Mouse (Mus musculus) splenic B cell, adult 2 months (primary cell): ENCODE results near the gene Rap1gap.

Source experiments
- DNase-seq: peaks from one replicate; pipeline ENCODE4 v3.0.0-alpha.2; 2011; ENCODE audit warnings: low read depth, low spot score
- H3K27me3 ChIP-seq: 2 replicates; pipeline ENCODE4 v1.6.1; 2012; ENCODE audit warnings: mild to moderate bottlenecking, low read length, moderate library complexity, mixed read lengths; ENCODE audit not compliant: control insufficient read depth, poor library complexity, insufficient read depth, severe bottlenecking
- H3K36me3 ChIP-seq: 2 replicates; pipeline ENCODE4 v1.6.1; 2012; ENCODE audit warnings: mild to moderate bottlenecking, low read length, moderate library complexity, mixed read lengths; ENCODE audit not compliant: control insufficient read depth, poor library complexity, insufficient read depth, severe bottlenecking

Rap1gap gene

DNA sequence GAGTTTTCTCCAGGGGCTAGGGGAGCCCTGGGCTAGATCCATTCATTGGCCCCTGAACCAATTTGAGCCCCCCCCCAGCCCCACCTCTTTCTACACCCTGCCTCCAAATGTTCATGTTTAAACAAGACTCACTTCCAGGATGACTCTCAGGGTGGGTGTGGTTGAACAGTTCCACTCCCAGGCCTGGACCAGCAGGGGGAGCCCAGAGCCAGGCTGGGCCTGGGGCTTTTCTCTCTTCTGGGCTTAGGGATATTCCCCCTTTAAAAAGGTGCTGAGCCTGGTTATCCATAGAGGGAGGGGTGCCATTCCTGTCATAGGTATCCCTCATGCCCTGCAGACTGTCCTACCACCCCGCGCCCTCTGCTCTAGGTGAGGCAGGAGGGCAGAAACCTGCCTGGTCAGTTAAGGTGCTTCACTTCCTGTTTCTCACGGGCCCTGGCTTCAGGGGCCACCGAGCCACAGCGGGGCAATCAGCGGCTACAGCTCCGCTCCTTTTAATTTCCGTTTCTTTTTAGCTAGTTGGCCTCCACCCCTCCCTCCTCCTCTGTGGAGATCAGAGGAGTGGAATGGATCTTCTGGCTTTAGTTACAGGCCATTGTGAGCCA, 49.6 kb downstream of the Rap1gap start:
- peak; percentile 51 for DNase-seq
- Histone ChIP-seq H3K27me3 (no peaks in the 10 kb centered on the region), H3K36me3 (no peaks in the 10 kb centered on the region)

DNA sequence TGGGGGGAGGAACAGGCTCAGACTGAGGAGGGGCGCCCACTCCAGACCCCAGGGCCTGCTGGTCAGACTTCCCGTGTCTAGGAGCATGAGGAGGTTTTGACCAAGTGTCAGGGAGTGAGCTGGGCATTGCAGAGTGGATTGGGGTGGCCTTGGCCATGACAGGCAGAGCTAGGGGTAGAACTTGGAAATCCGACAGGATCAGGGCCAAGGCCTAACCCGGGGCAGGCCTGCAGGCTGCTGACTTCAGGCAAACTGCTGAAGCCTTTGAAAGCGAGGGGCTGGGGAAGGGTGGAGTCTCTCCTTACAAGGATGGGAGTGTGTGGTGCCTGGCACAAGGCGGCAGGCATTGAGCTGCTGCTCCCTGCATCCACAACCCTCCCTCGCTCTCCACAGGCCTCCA, 52.5 kb downstream of the Rap1gap start:
- no peak for DNase-seq

DNA sequence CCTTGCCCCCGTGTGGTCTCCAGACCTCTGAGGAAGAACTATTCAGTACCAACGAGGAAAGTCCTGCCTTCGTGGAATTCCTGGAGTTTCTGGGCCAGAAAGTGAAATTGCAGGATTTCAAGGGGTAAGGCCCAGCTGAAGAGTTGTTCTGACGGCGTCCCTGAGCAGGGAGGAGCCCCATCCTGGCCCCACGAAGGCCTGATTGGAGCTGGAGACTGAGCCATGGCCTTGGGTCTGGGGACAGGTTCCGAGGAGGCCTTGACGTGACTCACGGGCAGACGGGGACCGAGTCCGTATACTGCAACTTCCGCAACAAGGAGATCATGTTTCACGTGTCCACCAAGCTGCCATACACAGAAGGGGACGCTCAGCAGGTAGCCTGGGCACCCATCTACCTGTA, 53.1 kb downstream of the Rap1gap start:
- no peak for DNase-seq
- Histone ChIP-seq H3K27me3 (no peaks in the 10 kb centered on the region), H3K36me3 (no peaks in the 10 kb centered on the region)

More for the DNA sequence above, 52.5 kb downstream of the Rap1gap start:
- Histone ChIP-seq H3K36me3 (no peaks in the 10 kb centered on the region), H3K27me3 (no peaks in the 10 kb centered on the region)

DNA sequence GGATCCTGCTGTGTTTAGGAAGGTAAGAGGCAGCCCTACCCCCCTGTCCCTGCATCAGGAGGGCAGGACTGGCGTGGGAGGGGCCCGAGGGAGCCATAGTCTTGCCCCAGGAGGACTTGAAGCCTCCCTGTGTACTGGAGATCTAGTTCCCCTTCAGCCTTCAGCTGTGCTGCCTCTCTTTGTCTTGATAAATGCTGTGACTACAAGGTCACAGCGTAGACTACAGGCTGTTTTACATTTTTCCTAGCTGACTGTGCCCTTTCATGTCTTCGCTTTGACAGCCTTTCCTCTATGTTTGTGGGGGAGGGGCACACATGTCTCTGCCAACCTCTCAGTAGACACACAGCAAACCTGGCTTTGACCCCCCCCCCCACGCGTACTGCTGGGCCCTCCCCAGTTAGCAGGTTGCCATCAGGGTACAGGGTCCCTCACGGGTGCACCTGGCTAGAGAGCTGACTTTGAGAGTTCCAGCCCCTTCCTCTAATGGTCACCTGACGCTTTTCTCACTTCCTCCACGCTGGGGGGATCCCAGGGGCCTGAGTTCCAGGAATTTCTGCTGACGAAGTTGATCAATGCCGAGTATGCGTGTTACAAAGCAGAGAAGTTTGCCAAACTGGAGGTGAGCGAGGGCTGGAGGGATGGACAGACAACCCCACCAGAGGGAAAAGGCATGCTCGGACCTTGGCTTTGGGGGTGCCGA, 55.0 kb downstream of the Rap1gap start:
- peak; percentile 43 for DNase-seq
- H3K27me3 ChIP-seq: no peaks in the 10 kb centered on the region
- H3K36me3 ChIP-seq: no peaks in the 10 kb centered on the region

DNA sequence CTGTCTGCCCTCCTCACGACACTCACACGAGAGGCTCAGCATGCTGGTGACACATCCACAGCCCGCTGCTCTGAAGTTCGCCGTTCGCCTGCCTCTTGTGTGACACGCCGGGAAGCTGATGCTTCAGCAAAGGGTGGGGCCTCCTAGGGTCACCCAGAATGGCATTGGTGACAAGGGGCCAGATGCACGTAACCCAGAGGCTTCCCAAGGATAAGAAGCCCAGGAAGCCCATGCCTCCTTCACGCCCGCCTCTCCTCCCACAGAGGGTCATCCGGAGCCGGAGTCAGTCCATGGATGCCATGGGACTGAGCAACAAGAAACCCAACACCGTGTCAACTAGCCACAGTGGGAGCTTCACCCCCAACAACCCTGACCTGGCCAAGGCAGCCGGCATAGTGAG, 57.0 kb downstream of the Rap1gap start:
- Histone ChIP-seq H3K36me3 (no peaks in the 10 kb centered on the region), H3K27me3 (no peaks in the 10 kb centered on the region)
- no peak for DNase-seq

DNA sequence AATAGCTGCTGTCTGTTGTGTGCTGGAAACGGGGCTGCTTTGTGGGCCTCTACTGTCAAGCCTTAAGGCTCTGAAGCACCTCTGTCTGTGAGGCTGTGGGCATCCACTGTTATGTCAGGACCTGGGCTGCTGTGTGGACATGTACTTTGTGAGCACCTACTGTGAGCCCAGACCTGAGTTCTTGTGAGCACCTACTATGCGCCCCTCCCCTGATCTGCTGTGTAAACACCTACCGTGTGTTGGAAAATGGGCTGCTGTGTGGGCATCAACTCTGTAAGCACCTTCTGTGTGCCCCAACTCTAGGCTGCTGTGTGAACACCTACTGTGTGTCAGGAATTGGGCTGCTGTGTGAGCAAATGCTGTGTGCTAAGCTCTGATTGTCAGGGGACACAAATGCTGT, 57.7 kb downstream of the Rap1gap start:
- DNase-seq: no peak
- H3K36me3 ChIP-seq: no peaks in the 10 kb centered on the region
- H3K27me3 ChIP-seq: no peaks in the 10 kb centered on the region

DNA sequence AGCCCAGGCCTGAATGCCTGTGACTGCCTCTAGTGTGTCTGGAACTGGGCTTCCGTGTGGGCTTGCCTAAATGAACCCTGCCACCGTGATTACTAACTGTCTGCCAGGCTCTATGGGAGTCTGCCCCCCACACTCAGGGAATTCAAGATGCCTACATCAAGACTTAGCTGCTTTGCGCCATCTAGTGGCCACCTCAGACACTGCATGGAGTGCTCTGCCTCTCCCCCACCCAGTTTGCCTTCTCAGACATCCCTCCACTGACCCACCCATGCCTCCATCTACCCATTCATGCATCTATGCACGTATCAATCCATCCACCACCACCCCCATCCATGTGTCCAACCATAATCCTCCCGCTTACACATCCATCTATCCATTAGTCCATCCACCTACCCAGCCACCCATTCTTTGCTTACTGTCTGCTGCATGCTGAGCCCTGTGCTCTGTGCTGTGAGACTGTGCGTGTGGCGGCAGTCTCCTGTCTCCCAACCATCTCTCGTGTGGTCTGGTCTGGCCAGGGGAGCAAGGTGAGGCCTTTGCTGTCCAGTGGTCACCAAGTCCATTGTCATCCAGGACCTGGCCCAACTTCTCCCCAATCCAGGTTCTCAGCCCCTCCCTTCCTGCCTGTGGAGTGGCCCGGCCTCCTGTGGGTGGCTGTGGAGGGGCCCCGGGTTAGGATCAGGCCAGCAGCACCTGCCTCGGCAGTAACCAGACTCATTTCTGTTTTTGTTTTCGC, 58.3 kb downstream of the Rap1gap start:
- Histone ChIP-seq H3K27me3 (no peaks in the 10 kb centered on the region), H3K36me3 (no peaks in the 10 kb centered on the region)
- DNase-seq: peak; percentile 83

DNA sequence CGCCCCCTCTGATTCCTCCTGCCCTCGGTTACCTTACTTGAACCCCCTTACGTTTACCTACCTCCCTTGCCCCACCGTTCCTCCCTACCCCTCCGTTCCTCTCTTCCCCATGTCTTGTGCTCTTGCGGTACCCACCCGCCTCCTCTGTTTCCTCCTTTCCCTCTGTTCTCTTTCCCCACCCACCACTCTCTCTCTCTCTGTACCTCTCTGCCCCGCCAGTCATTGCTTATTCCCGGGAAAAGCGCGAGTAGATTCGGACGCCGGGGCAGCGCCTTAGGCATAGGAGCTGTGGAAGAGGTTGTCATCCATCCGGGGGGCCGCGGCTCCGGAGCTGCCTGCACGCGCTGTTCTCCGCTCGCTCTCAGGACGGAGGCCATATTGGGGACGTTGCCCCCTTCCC, 59.0 kb downstream of the Rap1gap start:
- H3K36me3 ChIP-seq: no peaks in the 10 kb centered on the region
- no peak for DNase-seq
- no peaks in the 10 kb centered on the region for H3K27me3 ChIP-seq

DNA sequence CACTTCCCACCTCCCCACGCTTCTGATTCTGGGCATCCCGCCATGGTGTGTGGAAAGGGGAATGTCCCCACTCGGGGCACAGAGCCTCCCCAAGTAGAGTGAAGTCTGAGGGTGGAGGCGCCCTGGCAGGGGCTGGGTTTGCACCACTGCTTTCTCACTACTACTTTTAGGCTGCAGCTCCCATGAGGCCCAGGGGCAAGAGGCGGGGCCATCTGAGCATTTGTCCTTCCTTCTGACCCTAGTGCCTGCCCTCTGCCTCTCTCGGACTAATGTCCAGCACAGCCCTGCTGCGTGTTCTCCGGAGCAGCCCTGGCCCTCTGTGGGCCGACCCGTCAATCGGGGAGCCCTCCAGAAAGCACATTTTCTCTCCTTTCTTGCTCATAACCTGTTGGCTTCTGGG, 59.7 kb downstream of the Rap1gap start:
- DNase-seq: peak; percentile 56
- Histone ChIP-seq H3K36me3 (no peaks in the 10 kb centered on the region), H3K27me3 (no peaks in the 10 kb centered on the region)

DNA sequence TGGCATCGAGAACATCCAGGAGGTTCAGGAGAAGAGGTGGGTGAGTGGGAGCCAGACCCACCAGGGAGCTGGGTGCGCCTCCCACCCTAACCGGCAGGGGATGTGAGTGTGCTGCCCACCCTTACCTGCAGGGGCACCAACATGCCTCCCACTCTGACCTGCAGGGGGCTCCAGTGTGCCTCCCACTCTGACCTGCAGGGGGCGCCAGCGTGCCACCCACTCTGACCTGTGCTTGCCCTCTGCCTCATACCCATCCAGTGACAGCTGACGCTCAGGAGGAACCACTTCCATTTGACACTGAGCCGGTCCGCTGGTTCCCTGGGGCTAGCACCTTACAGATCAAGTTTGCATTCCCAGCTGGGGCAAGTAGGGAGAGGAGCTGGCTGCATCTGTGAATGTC, 60.2 kb downstream of the Rap1gap start:
- H3K27me3 ChIP-seq: no peaks in the 10 kb centered on the region
- DNase-seq: peak; percentile 87
- H3K36me3 ChIP-seq: no peaks in the 10 kb centered on the region

DNA sequence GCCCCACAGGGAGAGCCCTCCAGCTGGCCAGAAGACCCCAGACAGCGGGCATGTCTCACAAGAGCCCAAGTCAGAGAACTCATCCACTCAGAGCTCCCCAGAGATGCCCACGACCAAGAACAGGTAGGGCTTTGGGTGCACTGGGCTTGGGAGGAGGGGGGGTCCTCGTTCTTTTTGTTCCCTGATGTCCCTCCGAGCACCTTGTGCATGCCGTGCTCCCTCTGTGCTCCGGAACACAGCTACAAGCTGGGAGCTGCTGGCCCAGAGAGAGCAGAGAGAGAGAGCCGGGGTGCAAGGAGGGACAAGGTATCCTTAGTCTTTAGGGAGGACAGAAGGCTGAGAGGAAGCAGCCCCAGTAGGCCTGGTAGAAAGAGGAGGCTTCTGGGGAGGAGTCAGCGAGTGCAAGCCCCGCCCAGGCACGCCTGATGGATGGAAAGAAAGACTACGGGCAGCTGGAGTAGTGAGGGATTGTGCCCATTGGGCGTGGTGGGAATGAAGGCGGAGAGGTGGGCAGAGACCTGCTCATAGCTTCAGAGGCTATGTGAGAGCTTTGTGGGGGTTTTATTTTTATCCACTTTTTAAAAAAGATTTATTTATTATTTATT, 61.1 kb downstream of the Rap1gap start:
- DNase-seq: no peak
- Histone ChIP-seq H3K36me3 (no peaks in the 10 kb centered on the region), H3K27me3 (no peaks in the 10 kb centered on the region)

DNA sequence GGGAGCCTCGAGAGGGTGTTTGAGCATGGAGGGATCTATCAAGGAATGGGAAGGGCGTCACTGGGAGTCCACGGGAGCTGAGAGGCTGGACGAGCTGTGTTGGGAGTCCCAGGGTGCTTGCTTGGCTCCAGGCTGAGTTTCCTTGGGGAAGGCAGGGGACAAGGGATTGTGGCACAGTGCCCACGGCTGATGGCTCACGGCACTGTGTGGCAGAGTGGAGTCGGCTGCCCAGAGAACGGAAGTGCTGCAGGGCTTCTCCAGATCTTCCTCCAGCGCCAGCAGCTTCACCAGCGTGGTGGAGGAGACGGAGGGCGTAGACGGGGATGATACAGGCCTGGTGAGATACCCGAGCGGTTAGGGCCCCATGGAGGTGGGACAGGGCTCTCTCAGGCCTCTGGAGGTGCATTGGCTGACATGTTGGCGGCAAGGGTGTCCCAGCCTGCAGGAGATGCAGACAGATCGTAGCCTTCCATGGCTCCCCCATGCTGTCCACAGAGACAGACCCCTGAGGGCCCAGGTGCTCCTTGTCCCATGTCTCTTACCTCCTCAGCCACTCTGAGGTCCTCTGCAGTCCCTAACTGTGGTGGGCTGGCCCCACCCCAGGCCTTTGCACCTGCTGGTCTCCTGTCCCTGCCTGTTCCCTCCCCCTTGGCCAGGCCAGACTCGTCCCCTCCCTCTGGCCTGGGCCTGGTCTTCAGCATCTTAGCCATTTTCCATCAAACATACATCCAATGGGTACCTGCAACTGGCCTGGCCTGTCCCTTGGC, 62.4 kb downstream of the Rap1gap start:
- DNase-seq: no peak
- H3K27me3 ChIP-seq: no peaks in the 10 kb centered on the region
- no peaks in the 10 kb centered on the region for H3K36me3 ChIP-seq

DNA sequence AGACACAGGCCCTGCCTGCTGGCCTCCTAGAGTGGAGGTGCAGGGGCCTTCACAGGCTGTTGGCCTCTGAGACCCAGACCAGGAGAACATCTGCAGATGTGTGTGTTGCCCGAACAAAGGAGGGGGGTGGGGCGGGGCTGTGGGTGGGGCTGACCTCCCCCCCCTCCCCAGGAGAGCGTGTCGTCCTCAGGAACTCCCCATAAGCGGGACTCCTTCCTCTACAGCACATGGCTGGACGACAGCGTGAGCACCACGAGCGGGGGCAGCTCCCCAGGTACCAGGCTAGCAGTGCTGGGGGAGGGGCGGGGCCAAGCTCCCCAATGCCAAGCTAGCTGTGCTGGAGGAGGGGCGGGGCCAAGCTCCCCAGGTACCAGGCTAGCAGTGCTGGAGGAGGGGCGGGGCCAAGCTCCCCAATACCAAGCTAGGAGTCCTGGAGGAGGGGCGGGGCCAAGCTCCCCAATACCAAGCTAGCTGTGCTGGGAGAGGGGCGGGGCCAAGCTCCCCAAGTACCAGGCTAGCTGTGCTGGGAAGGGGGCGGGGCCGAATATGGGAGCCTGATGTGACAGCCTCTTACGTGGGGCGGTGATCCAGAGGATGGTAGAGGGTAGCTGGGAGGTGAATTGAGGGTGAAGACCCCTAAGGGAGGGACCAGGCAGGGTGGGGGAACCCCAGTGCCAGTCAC, 63.1 kb downstream of the Rap1gap start:
- Histone ChIP-seq H3K27me3 (no peaks in the 10 kb centered on the region), H3K36me3 (no peaks in the 10 kb centered on the region)
- peak; percentile 47 for DNase-seq
